Mouse (Mus musculus): ENCODE results near the gene Rgs11. TPM values are rescaled to one million over a fixed set of nuclear protein-coding genes. Genes with fewer than 3 reads are reported as not detected.

Rgs11 gene
- polyA plus RNA-seq, 1 experiment from 2014 or later = 0.72 TPM

GRCm38 (mm10) chr17:26255313-26255712, 52.6 kb downstream of the Rgs11 start:
- Histone ChIP-seq H3K27me3 (no peaks in the 10 kb centered on the region), H3K9me3 (replicated peaks) (no peaks in the 10 kb centered on the region), H3K9ac (no peak overlapping the region), H3K4me1 (peaks cover 20% of the 10 kb centered on the region), H3K4me3 (no peak overlapping the region), H3K4me2 (no peak overlapping the region), H3K27ac (no peak overlapping the region), H3K36me3 (ENCODE audit: poor library complexity, severe bottlenecking) (peaks cover 43% of the 10 kb centered on the region)
- no peak for ATAC-seq
- WGBS = 94% methylated on average over 7 of the region's 7 CpGs

Other genes starting within 250 kb of the Rgs11 start
- gene Capn15, start 217.2 kb upstream of the Rgs11 start, polyA plus RNA-seq (2015; fragmentation: Nextera tagmentation; extraction: Ambion mirVana) = 16.6 and 17.1 TPM in 2 replicates
- 22.7 and 24.4 TPM in 2 replicates for gene Rab11fip3, start 133.4 kb upstream of the Rgs11 start, polyA plus RNA-seq (2015; fragmentation: Nextera tagmentation; extraction: Ambion mirVana)
- gene Decr2, start 112.6 kb upstream of the Rgs11 start, polyA plus RNA-seq (2015; fragmentation: Nextera tagmentation; extraction: Ambion mirVana) = 25.8 and 25.9 TPM in 2 replicates
- gene Nme4, start 107.3 kb upstream of the Rgs11 start, polyA plus RNA-seq (2015; fragmentation: Nextera tagmentation; extraction: Ambion mirVana) = 53.0 and 55.8 TPM in 2 replicates
- 1.5 and 1.9 TPM in 2 replicates for gene Tmem8, start 89.7 kb upstream of the Rgs11 start, polyA plus RNA-seq (2015; fragmentation: Nextera tagmentation; extraction: Ambion mirVana)
- 230 and 241 TPM in 2 replicates for gene Mrpl28, start 79.5 kb upstream of the Rgs11 start, polyA plus RNA-seq (2015; fragmentation: Nextera tagmentation; extraction: Ambion mirVana)
- gene Axin1, start 64.3 kb upstream of the Rgs11 start, polyA plus RNA-seq (2015; fragmentation: Nextera tagmentation; extraction: Ambion mirVana) = 9.3 and 12.1 TPM in 2 replicates
- not detected in 2 replicates for gene Pdia2, start 3.9 kb upstream of the Rgs11 start, polyA plus RNA-seq (2015; fragmentation: Nextera tagmentation; extraction: Ambion mirVana)
- gene Arhgdig, start 4.8 kb downstream of the Rgs11 start, polyA plus RNA-seq (2015; fragmentation: Nextera tagmentation; extraction: Ambion mirVana) = 10.0 and 11.4 TPM in 2 replicates
- 17.5 and 21.7 TPM in 2 replicates for gene Fam234a, start 41.3 kb downstream of the Rgs11 start, polyA plus RNA-seq (2015; fragmentation: Nextera tagmentation; extraction: Ambion mirVana)
- 121 and 128 TPM in 2 replicates for gene Luc7l, start 49.9 kb downstream of the Rgs11 start, polyA plus RNA-seq (2015; fragmentation: Nextera tagmentation; extraction: Ambion mirVana)
- gene Neurl1b, start 211.9 kb downstream of the Rgs11 start, polyA plus RNA-seq (2015; fragmentation: Nextera tagmentation; extraction: Ambion mirVana) = 1.2 and 1.7 TPM in 2 replicates